Mouse (Mus musculus) gastrocnemius, postnatal 25 days (tissue): ENCODE results near the gene Zfp809. TPM values are rescaled to one million over a fixed set of nuclear protein-coding genes. Genes with fewer than 3 reads are reported as not detected.

Experiments used
- DNase-seq: peaks from one replicate; pipeline ENCODE4 v3.0.0; 2022
- total RNA-seq, 2 experiments: library from RNA; stranded (reverse); gene quantifications; 1 replicate in 1 of 2; 2 replicates in 1 of 2; pipeline ENCODE4 v1.2.3; 2021

Gene Zfp809
- total RNA-seq, 2 experiments from 2014 or later = 6.6 to 7.9 TPM

- DNase-seq = no peak
These were observed 36.1 kb downstream of the Zfp809 start for GRCm38 (mm10) chr9:22261594-22261993.

DNA sequence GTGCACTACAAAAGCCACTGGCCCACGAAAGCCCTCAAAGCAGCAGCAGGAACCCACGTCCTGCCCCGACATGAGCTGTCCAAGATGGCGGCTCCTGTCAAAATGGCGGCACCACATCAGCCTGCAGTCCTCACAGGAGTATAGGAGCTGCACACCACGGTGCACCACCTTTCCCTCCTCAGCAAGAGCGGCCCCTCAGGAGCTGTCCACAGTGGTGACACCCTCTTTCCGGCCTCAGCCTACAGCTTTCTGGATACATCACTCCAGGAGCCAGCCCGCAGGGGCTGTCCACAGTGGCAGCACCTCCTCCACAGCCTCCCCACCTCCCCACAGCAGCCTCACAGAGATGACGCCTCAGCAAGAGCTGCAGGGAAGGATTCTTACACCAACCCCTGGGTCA, 37.1 kb downstream of the Zfp809 start:
- DNase-seq = no peak

DNA sequence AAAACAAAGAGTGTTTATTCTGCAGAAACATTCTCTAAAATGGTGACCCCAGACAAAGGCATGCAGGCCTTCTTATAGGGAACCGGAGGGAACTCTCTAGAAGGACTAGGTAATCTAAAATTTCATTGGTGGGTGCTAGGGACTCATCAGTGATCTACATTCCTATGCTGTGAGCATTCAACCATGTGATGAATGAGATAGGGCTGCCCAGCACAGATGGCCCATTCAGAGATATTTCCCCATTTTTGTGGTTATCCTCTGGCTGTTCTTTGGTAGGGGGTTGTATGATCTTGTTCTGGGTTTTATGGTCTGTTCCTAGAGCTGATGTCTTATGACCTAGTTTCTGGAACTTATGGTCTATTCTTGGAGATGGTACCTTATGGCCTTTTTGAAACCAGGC, 43.4 kb downstream of the Zfp809 start:
- no peak for DNase-seq

DNA sequence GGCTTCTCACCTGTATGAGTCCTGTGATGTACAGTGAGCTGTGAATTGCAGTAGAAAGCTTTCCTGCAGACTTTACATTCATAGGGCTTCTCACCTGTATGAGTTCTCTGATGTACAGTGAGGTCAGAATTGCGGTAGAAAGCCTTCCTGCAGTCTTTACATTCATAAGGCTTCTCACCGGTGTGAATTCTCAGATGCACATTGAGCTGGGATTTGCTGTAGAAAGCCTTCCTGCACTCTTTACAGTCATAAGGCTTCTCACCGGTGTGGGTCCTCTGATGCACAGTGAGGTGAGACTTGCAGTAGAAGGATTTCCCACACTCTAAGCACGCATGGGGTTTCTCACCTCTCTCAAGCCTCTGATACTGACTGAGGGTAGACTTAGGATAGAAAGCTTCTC, 53.2 kb downstream of the Zfp809 start:
- DNase-seq = no peak

Other genes with a start within 250 kb of the Zfp809 start
- under 1 TPM; 0.33 to 0.83 TPM for gene Rgl3, start 236.3 kb upstream of the Zfp809 start, total RNA-seq
- gene Ccdc151, start 223.1 kb upstream of the Zfp809 start, total RNA-seq = not detected
- gene Prkcsh, start 222.9 kb upstream of the Zfp809 start, total RNA-seq = 10 to 100 TPM; 24.1 to 35.3 TPM
- under 1 TPM in 1 of 2 experiments, not detected in 1; 0.11 TPM for gene Elavl3, start 173.7 kb upstream of the Zfp809 start, total RNA-seq
- gene Gm49318, start 154.5 kb upstream of the Zfp809 start, total RNA-seq = not detected
- 1 to 10 TPM; 2.5 to 2.6 TPM for gene Zfp653, start 154.3 kb upstream of the Zfp809 start, total RNA-seq
- 10 to 100 TPM; 79.5 to 83.6 TPM for gene Ecsit, start 140.3 kb upstream of the Zfp809 start, total RNA-seq
- 1 to 10 TPM; 4.2 to 8.1 TPM for gene Cnn1, start 126.5 kb upstream of the Zfp809 start, total RNA-seq
- gene Elof1, start 108.5 kb upstream of the Zfp809 start, total RNA-seq = 10 to 100 TPM; 36.5 to 38.9 TPM
- gene Acp5, start 90.0 kb upstream of the Zfp809 start, total RNA-seq = 1 to 10 TPM in 1 of 2 experiments, under 1 TPM in 1; 0.77 to 8.8 TPM
- 10 to 100 TPM; 30.9 to 31.9 TPM for gene Pigyl, start 68.9 kb upstream of the Zfp809 start, total RNA-seq
- gene Zfp872, start 37.6 kb upstream of the Zfp809 start, total RNA-seq = under 1 TPM in 1 of 2 experiments, not detected in 1; 0.11 TPM
- not detected for gene Zfp599, start 34.2 kb downstream of the Zfp809 start, total RNA-seq
- under 1 TPM; 0.91 to 0.95 TPM for gene Zfp810, start 81.9 kb downstream of the Zfp809 start, total RNA-seq
- gene Anln, start 163.5 kb downstream of the Zfp809 start, total RNA-seq = 1 to 10 TPM; 1.2 to 1.4 TPM
- gene 9530077C05Rik, start 185.8 kb downstream of the Zfp809 start, total RNA-seq = under 1 TPM; 0.20 to 0.86 TPM
- not detected for gene Gm17545, start 228.6 kb downstream of the Zfp809 start, total RNA-seq
- gene Rp9, start 244.0 kb downstream of the Zfp809 start, total RNA-seq = 10 to 100 TPM; 30.1 to 31.2 TPM